Mouse (Mus musculus) embryonic facial prominence, embryonic 14.5 days (tissue): ENCODE measurements around the gene Islr. TPM values are rescaled to one million over a fixed set of nuclear protein-coding genes. Genes with fewer than 3 reads are reported as not detected.

Source experiments
- ATAC-seq: fragments of 200-750 bp; cut with Nextera tagmentation; 2 replicates; pipeline ENCODE4 v1.8.0; 2017; ENCODE audit warnings: low read depth, moderate number of reproducible peaks, moderate TSS enrichment
- DNase-seq: peaks from one replicate; pipeline ENCODE4 v3.0.0-alpha.2; 2015; ENCODE audit warnings: low spot score
- H3K27ac ChIP-seq: fragments of 300-500 bp; sonication (generic); replicated peaks from 2 replicates; pipeline ENCODE4 v1.5.1; 2014; ENCODE audit warnings: low read depth, mild to moderate bottlenecking, low read length, moderate library complexity
- H3K27me3 ChIP-seq: fragments of 300-500 bp; sonication (generic); replicated peaks from 2 replicates; pipeline ENCODE4 v1.6.1; 2014; ENCODE audit warnings: low read length; ENCODE audit not compliant: control insufficient read depth, insufficient read depth
- H3K36me3 ChIP-seq: fragments of 300-500 bp; sonication (generic); 2 replicates; pipeline ENCODE4 v1.6.1; 2014; ENCODE audit warnings: low read length, mixed read lengths; ENCODE audit not compliant: control insufficient read depth, insufficient read depth
- H3K4me1 ChIP-seq: fragments of 300-500 bp; sonication (generic); 2 replicates; pipeline ENCODE4 v1.6.1; 2014; ENCODE audit warnings: antibody characterized with exemption, low read length; ENCODE audit not compliant: control insufficient read depth, insufficient read depth
- H3K4me2 ChIP-seq: fragments of 300-500 bp; sonication (generic); 2 replicates; pipeline ENCODE4 v1.6.1; 2014; ENCODE audit warnings: low read depth, mild to moderate bottlenecking, low read length, moderate library complexity, mixed read lengths
- H3K4me3 ChIP-seq: fragments of 300-500 bp; sonication (generic); 2 replicates; pipeline ENCODE4 v1.5.1; 2014; ENCODE audit warnings: low read depth, mild to moderate bottlenecking, low read length
- H3K9ac ChIP-seq: fragments of 300-500 bp; sonication (generic); 2 replicates; pipeline ENCODE4 v1.6.1; 2014; ENCODE audit warnings: low read depth, mild to moderate bottlenecking, low read length, moderate library complexity, mixed read lengths
- H3K9me3 ChIP-seq: fragments of 300-500 bp; sonication (generic); 2 replicates; pipeline ENCODE4 v1.6.1; 2016; ENCODE audit warnings: low read length; ENCODE audit not compliant: control insufficient read depth
- whole genome bisulfite sequencing: fragments of 180-500 bp; shearing (Covaris S2); extraction: QIAGEN DNeasy Blood & Tissue Kit; methylation state at CpG from one replicate; pipeline ENCODE4 v1.1.7; 2014; 5-methylcytosine and 5-hydroxymethylcytosine counted together
- polyA plus RNA-seq: library from polyadenylated mRNA; unstranded; fragments of >200 nt; fragmentation: Nextera tagmentation; extraction: Ambion mirVana; gene quantifications from 2 replicates; pipeline ENCODE4 v1.2.1, GENCODE M21; 2014

The Islr gene
- polyA plus RNA-seq, 1 experiment from 2014 or later, result 118 TPM

- H3K4me2 ChIP-seq, result no peak overlapping the region
- peaks cover 17% of the 10 kb centered on the region for H3K4me1 ChIP-seq
- no peaks in the 10 kb centered on the region for H3K27me3 ChIP-seq
- no peaks in the 10 kb centered on the region for H3K9me3 ChIP-seq
- no peak overlapping the region for H3K9ac ChIP-seq
- no peak for DNase-seq
- no peaks in the 10 kb centered on the region for H3K36me3 ChIP-seq
- 64% methylated on average over 5 of the region's 5 CpGs for WGBS
- no peak overlapping the region for H3K27ac ChIP-seq
- H3K4me3 ChIP-seq, result no peak overlapping the region
- ATAC-seq, result no peak
Measured at GRCm38 (mm10) chr9:58213377-58213776, 9.3 kb upstream of the Islr start.

- WGBS, result 93% methylated on average over 2 of the region's 2 CpGs
- no peaks in the 10 kb centered on the region for H3K9me3 ChIP-seq
Measured at GRCm38 (mm10) chr9:58210304-58210627, 6.2 kb upstream of the Islr start.

GRCm38 (mm10) chr9:58209462-58210303 is 5.6 kb upstream of the Islr start:
- Histone ChIP-seq H3K4me2 (no peak overlapping the region), H3K9me3 (no peaks in the 10 kb centered on the region), H3K4me3 (no peak overlapping the region), H3K4me1 (peaks cover 12% of the 10 kb centered on the region), H3K9ac (no peak overlapping the region), H3K36me3 (no peaks in the 10 kb centered on the region), H3K27ac (no peak overlapping the region), H3K27me3 (no peaks in the 10 kb centered on the region)
- WGBS, result 67% methylated on average over 8 of the region's 8 CpGs
- DNase-seq, result no peak
- ATAC-seq, result no peak

More at GRCm38 (mm10) chr9:58210304-58210627, 6.2 kb upstream of the Islr start:
- Histone ChIP-seq H3K36me3 (no peaks in the 10 kb centered on the region), H3K4me3 (no peak overlapping the region), H3K27me3 (no peaks in the 10 kb centered on the region), H3K4me1 (peaks cover 17% of the 10 kb centered on the region), H3K9ac (no peak overlapping the region), H3K27ac (no peak overlapping the region), H3K4me2 (no peak overlapping the region)
- DNase-seq, result no peak
- ATAC-seq, result no peak

GRCm38 (mm10) chr9:58206013-58206412 is 1.9 kb upstream of the Islr start:
- H3K4me3 ChIP-seq, result no peak overlapping the region
- H3K27ac ChIP-seq, result no peak overlapping the region
- H3K9me3 ChIP-seq, result no peaks in the 10 kb centered on the region
- H3K36me3 ChIP-seq, result no peaks in the 10 kb centered on the region
- DNase-seq (no peak), ATAC-seq (no peak)
- no peak overlapping the region for H3K4me2 ChIP-seq
- H3K4me1 ChIP-seq, result peaks cover 18% of the 10 kb centered on the region
- H3K9ac ChIP-seq, result no peak overlapping the region
- WGBS, result 82% methylated on average over 7 of the region's 7 CpGs
- peaks cover 33% of the 10 kb centered on the region for H3K27me3 ChIP-seq

- ATAC-seq (peak; percentile 77), DNase-seq (peak; percentile 86)
- 3% methylated on average over 18 of the region's 18 CpGs for WGBS
Measured at GRCm38 (mm10) chr9:58204448-58205000, 418 bp upstream of the Islr start.

GRCm38 (mm10) chr9:58202676-58203453 is 1.2 kb downstream of the Islr start:
- DNase-seq (no peak), ATAC-seq (no peak)
- Histone ChIP-seq H3K27me3 (peaks cover 64% of the 10 kb centered on the region), H3K9me3 (no peaks in the 10 kb centered on the region), H3K36me3 (no peaks in the 10 kb centered on the region), H3K27ac (no peak overlapping the region), H3K4me1 (peaks cover 32% of the 10 kb centered on the region), H3K4me3 (0 out of 2 replicates have a peak overlapping the region, but pooled peaks have one; percentile 29), H3K4me2 (peak overlapping the region; percentile 48; the same call in 1 of the 2 replicates), H3K9ac (no peak overlapping the region; the same call in 1 of the 2 replicates)
- 11% methylated on average over 14 of the region's 14 CpGs for WGBS

More at GRCm38 (mm10) chr9:58204448-58205000, 418 bp upstream of the Islr start:
- Histone ChIP-seq H3K27me3 (peaks cover 48% of the 10 kb centered on the region), H3K4me1 (peaks cover 18% of the 10 kb centered on the region), H3K4me3 (peak overlapping the region; percentile 35), H3K27ac (no peak overlapping the region), H3K9ac (peak overlapping the region; percentile 47; the same call in 1 of the 2 replicates), H3K9me3 (no peaks in the 10 kb centered on the region), H3K36me3 (no peaks in the 10 kb centered on the region), H3K4me2 (peak overlapping the region; percentile 59)

GRCm38 (mm10) chr9:58201861-58202549 is 2.1 kb downstream of the Islr start:
- Histone ChIP-seq H3K27ac (peak overlapping the region; percentile 21; the same call in 1 of the 2 replicates), H3K9ac (no peak overlapping the region; the same call in 1 of the 2 replicates), H3K4me1 (peaks cover 38% of the 10 kb centered on the region), H3K36me3 (no peaks in the 10 kb centered on the region), H3K4me3 (peak overlapping the region; percentile 29), H3K27me3 (peaks cover 73% of the 10 kb centered on the region), H3K9me3 (no peaks in the 10 kb centered on the region), H3K4me2 (peak overlapping the region; percentile 48)
- WGBS, result under 1% methylated on average over 35 of the region's 37 CpGs
- no peak for DNase-seq
- ATAC-seq, result no peak
